Mouse (Mus musculus) embryonic facial prominence, embryonic 14.5 days (tissue): ENCODE data around the gene Kcnab1. TPM values are rescaled to one million over a fixed set of nuclear protein-coding genes. Genes with fewer than 3 reads are reported as not detected.

Source experiments
- ATAC-seq: fragments of 200-750 bp; cut with Nextera tagmentation; 2 replicates; pipeline ENCODE4 v1.8.0; 2017; ENCODE audit warnings: low read depth, moderate number of reproducible peaks, moderate TSS enrichment
- DNase-seq: peaks from one replicate; pipeline ENCODE4 v3.0.0-alpha.2; 2015; ENCODE audit warnings: low spot score
- H3K27ac ChIP-seq: fragments of 300-500 bp; sonication (generic); replicated peaks from 2 replicates; pipeline ENCODE4 v1.5.1; 2014; ENCODE audit warnings: low read depth, mild to moderate bottlenecking, low read length, moderate library complexity
- H3K27me3 ChIP-seq: fragments of 300-500 bp; sonication (generic); replicated peaks from 2 replicates; pipeline ENCODE4 v1.6.1; 2014; ENCODE audit warnings: low read length; ENCODE audit not compliant: control insufficient read depth, insufficient read depth
- H3K36me3 ChIP-seq: fragments of 300-500 bp; sonication (generic); 2 replicates; pipeline ENCODE4 v1.6.1; 2014; ENCODE audit warnings: low read length, mixed read lengths; ENCODE audit not compliant: control insufficient read depth, insufficient read depth
- H3K4me1 ChIP-seq: fragments of 300-500 bp; sonication (generic); 2 replicates; pipeline ENCODE4 v1.6.1; 2014; ENCODE audit warnings: antibody characterized with exemption, low read length; ENCODE audit not compliant: control insufficient read depth, insufficient read depth
- H3K4me2 ChIP-seq: fragments of 300-500 bp; sonication (generic); 2 replicates; pipeline ENCODE4 v1.6.1; 2014; ENCODE audit warnings: low read depth, mild to moderate bottlenecking, low read length, moderate library complexity, mixed read lengths
- H3K4me3 ChIP-seq: fragments of 300-500 bp; sonication (generic); 2 replicates; pipeline ENCODE4 v1.5.1; 2014; ENCODE audit warnings: low read depth, mild to moderate bottlenecking, low read length
- H3K9ac ChIP-seq: fragments of 300-500 bp; sonication (generic); 2 replicates; pipeline ENCODE4 v1.6.1; 2014; ENCODE audit warnings: low read depth, mild to moderate bottlenecking, low read length, moderate library complexity, mixed read lengths
- H3K9me3 ChIP-seq: fragments of 300-500 bp; sonication (generic); 2 replicates; pipeline ENCODE4 v1.6.1; 2016; ENCODE audit warnings: low read length; ENCODE audit not compliant: control insufficient read depth
- WGBS: fragments of 180-500 bp; shearing (Covaris S2); extraction: QIAGEN DNeasy Blood & Tissue Kit; methylation state at CpG from one replicate; pipeline ENCODE4 v1.1.7; 2014; 5-methylcytosine and 5-hydroxymethylcytosine counted together
- polyA plus RNA-seq: library from polyadenylated mRNA; unstranded; fragments of >200 nt; fragmentation: Nextera tagmentation; extraction: Ambion mirVana; gene quantifications from 2 replicates; pipeline ENCODE4 v1.2.1, GENCODE M21; 2014

The Kcnab1 gene
- polyA plus RNA-seq, 1 experiment from 2014 or later, result 6.6 TPM

GRCm38 (mm10) chr3:65214635-65215034 lies 105.5 kb downstream of the Kcnab1 start:
- no peaks in the 10 kb centered on the region for H3K36me3 ChIP-seq
- H3K4me2 ChIP-seq, result no peak overlapping the region
- no peaks in the 10 kb centered on the region for H3K9me3 ChIP-seq
- H3K4me1 ChIP-seq, result no peaks in the 10 kb centered on the region
- H3K4me3 ChIP-seq, result no peak overlapping the region
- DNase-seq, result no peak
- H3K27ac ChIP-seq, result no peak overlapping the region
- H3K9ac ChIP-seq, result no peak overlapping the region
- H3K27me3 ChIP-seq, result no peaks in the 10 kb centered on the region
- 65% methylated on average over 2 of the region's 2 CpGs for WGBS
- ATAC-seq, result no peak

GRCm38 (mm10) chr3:65217673-65218579 lies 108.7 kb downstream of the Kcnab1 start:
- H3K27me3 ChIP-seq, result no peaks in the 10 kb centered on the region
- no peaks in the 10 kb centered on the region for H3K9me3 ChIP-seq
- H3K4me3 ChIP-seq, result no peak overlapping the region
- no peaks in the 10 kb centered on the region for H3K36me3 ChIP-seq
- H3K9ac ChIP-seq, result no peak overlapping the region
- no peak for ATAC-seq
- WGBS, result 81% methylated on average over 7 of the region's 7 CpGs
- H3K4me1 ChIP-seq, result no peaks in the 10 kb centered on the region
- DNase-seq, result no peak
- H3K27ac ChIP-seq, result no peak overlapping the region
- no peak overlapping the region for H3K4me2 ChIP-seq

GRCm38 (mm10) chr3:65220287-65220686 lies 111.1 kb downstream of the Kcnab1 start:
- Histone ChIP-seq H3K27me3 (no peaks in the 10 kb centered on the region), H3K9ac (no peak overlapping the region), H3K36me3 (no peaks in the 10 kb centered on the region), H3K4me2 (no peak overlapping the region), H3K4me1 (no peaks in the 10 kb centered on the region), H3K9me3 (no peaks in the 10 kb centered on the region), H3K4me3 (no peak overlapping the region), H3K27ac (no peak overlapping the region)
- no peak for DNase-seq
- ATAC-seq, result no peak

GRCm38 (mm10) chr3:65223635-65224034 lies 114.5 kb downstream of the Kcnab1 start:
- DNase-seq (no peak), ATAC-seq (no peak)
- no peaks in the 10 kb centered on the region for H3K27me3 ChIP-seq
- no peaks in the 10 kb centered on the region for H3K4me1 ChIP-seq
- no peak overlapping the region for H3K4me2 ChIP-seq
- no peaks in the 10 kb centered on the region for H3K36me3 ChIP-seq
- no peak overlapping the region for H3K4me3 ChIP-seq
- H3K9me3 ChIP-seq, result no peaks in the 10 kb centered on the region
- WGBS, result 86% methylated on average over 2 of the region's 2 CpGs
- no peak overlapping the region for H3K9ac ChIP-seq
- H3K27ac ChIP-seq, result no peak overlapping the region

DNA sequence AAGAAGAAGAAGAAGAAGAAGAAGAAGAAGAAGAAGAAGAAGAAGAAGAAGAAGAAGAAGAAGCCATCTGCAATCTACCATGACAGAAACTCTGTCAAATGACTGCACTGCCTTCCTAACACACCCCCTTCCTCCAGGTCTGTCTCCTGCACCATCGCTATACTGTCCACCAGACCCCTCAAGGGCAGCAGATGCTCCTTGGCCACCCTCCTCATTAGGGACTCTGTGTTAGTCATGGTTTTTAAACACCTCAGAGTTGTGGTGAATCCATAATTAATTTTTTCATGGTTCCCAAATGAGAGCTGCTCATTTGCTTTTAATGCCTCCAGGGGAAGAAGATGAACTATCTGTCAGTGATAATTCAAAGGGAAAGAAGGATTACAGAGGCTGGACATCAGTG lies 121.8 kb downstream of the Kcnab1 start:
- H3K36me3 ChIP-seq, result no peaks in the 10 kb centered on the region
- DNase-seq, result no peak
- ATAC-seq, result no peak
- no peaks in the 10 kb centered on the region for H3K4me1 ChIP-seq
- H3K27ac ChIP-seq, result no peak overlapping the region
- H3K4me2 ChIP-seq, result no peak overlapping the region
- H3K4me3 ChIP-seq, result no peak overlapping the region
- no peaks in the 10 kb centered on the region for H3K27me3 ChIP-seq
- H3K9ac ChIP-seq, result no peak overlapping the region
- 77% methylated on average over 1 of the region's 1 CpGs for WGBS
- peaks cover 11% of the 10 kb centered on the region; the same call in 1 of the 2 replicates for H3K9me3 ChIP-seq

- DNase-seq (no peak), ATAC-seq (no peak)
- no peaks in the 10 kb centered on the region for H3K36me3 ChIP-seq
- no peaks in the 10 kb centered on the region for H3K27me3 ChIP-seq
- peaks cover 13% of the 10 kb centered on the region; the same call in 1 of the 2 replicates for H3K9me3 ChIP-seq
- no peak overlapping the region for H3K27ac ChIP-seq
- H3K4me1 ChIP-seq, result no peaks in the 10 kb centered on the region
- H3K4me3 ChIP-seq, result no peak overlapping the region
- no peak overlapping the region for H3K9ac ChIP-seq
- WGBS, result 83% methylated on average over 11 of the region's 11 CpGs
- H3K4me2 ChIP-seq, result no peak overlapping the region
Observed at GRCm38 (mm10) chr3:65231419-65232090, 122.4 kb downstream of the Kcnab1 start.

DNA sequence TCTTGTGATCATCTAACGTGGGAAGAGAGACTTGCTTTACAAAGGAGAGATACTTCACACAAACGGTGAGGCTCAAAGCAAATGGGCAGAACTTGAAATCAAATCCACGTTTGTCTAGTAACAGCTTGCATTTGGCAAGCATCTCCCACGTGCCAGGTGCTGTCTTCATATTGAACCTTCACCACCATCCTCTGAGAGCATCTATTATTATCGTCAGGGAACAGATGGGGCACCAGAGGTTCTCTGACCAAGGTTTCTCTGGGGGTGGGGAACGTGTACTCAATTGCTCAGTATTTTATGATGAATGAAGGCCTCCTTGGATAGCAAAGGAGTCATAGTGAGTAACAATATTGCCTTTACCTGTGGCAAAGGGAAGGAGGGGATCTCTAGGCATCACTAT lies 139.8 kb downstream of the Kcnab1 start:
- no peaks in the 10 kb centered on the region for H3K36me3 ChIP-seq
- no peak overlapping the region for H3K27ac ChIP-seq
- H3K9me3 ChIP-seq, result no peaks in the 10 kb centered on the region
- no peaks in the 10 kb centered on the region for H3K4me1 ChIP-seq
- no peak for DNase-seq
- 59% methylated on average over 6 of the region's 6 CpGs for WGBS
- no peak overlapping the region for H3K4me2 ChIP-seq
- ATAC-seq, result no peak
- H3K27me3 ChIP-seq, result no peaks in the 10 kb centered on the region
- H3K9ac ChIP-seq, result no peak overlapping the region
- H3K4me3 ChIP-seq, result no peak overlapping the region

GRCm38 (mm10) chr3:65260521-65260920 lies 151.3 kb downstream of the Kcnab1 start:
- ATAC-seq, result no peak
- 88% methylated on average over 4 of the region's 4 CpGs for WGBS

More at GRCm38 (mm10) chr3:65260521-65260920, 151.3 kb downstream of the Kcnab1 start:
- Histone ChIP-seq H3K27ac (no peak overlapping the region), H3K36me3 (no peaks in the 10 kb centered on the region), H3K4me1 (no peaks in the 10 kb centered on the region), H3K27me3 (no peaks in the 10 kb centered on the region), H3K9ac (no peak overlapping the region), H3K4me2 (no peak overlapping the region), H3K9me3 (no peaks in the 10 kb centered on the region), H3K4me3 (no peak overlapping the region)
- DNase-seq, result no peak
